Mouse (Mus musculus): ENCODE measurements around the gene Serp2.

GRCm38 (mm10) chr14:76583985-76584384, 27.3 kb upstream of the Serp2 start:
- TF ChIP-seq CTCF (IDR thresholded peaks at IDR 0.05; ENCODE audit: insufficient read depth, low read length) (no peak), POLR2A (IDR thresholded peaks at IDR 0.05; ENCODE audit: borderline replicate concordance, extremely low read depth, low read depth, low read length) (no peak)
